Mouse (Mus musculus) brain, embryonic 14.5 days (tissue): Measurements from ENCODE around the gene Hpf1.

Experiments used
- CTCF ChIP-seq: fragments of 200-500 bp; IDR thresholded peaks from 2 replicates; pipeline ENCODE4 v1.5.1; 2012; ENCODE audit warnings: inconsistent platforms, mild to moderate bottlenecking, moderate library complexity, borderline replicate concordance; ENCODE audit not compliant: insufficient read depth, insufficient read length; ENCODE audit errors: extremely low read depth
- POLR2A ChIP-seq: fragments of 200-500 bp; IDR thresholded peaks from 2 replicates; pipeline ENCODE4 v1.6.1; 2012; ENCODE audit warnings: mild to moderate bottlenecking, inconsistent platforms, borderline replicate concordance; ENCODE audit not compliant: poor library complexity, insufficient read depth, insufficient read length, severe bottlenecking; ENCODE audit errors: extremely low read depth

DNA sequence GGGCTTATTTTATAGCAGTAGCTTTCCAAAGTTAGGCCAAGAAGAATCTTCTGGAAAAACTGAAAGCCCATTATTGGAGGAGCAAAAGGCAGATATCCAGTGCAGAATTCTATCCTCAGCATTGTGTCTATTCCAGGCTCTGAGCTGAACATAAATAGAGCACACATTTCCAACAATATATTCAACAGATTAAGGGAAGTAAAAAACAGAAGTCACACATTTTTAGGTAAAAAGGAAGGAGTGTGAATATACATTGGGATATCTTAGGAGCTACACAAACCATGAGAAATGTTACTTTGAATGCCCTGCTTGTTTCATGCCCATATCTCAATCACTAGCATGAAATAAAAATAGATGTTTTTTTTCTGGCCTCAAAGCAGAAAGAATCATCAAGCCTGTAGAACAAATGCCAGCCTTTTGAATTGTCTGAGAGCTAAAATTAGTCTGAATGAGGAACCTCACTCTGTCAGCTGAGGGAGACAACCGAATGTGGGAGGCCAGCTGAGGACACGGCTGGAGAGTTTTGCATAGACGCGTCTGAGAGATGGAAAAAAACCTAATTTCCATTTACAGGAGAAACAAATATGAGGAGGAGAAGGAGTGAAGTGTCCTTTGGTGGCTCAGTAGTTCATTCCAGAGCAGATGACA lies 22.6 kb upstream of the Hpf1 start:
- TF ChIP-seq CTCF (no peak), POLR2A (no peak)
